Mouse (Mus musculus): Measurements from ENCODE around the gene Igfbp5.

DNA sequence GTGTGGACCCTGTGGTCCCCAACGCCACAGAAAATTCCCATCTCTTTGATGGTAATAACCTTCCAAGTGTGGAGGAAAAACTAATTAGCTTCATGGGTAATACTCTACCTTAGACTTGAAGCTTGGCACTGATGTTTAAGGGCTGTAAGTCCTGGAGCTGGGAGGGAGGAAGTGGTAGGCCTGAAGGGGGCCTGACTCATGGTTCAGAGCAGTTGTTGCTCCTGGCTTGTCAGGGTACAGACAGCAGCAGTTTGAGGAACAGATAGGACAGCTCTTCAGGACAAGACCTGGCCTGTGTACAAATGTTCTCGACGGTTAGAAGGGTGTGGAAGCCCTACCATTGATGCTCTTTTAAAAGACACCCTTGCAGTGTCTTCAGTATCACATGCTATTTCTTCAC, 59.1 kb downstream of the Igfbp5 start:
- TF ChIP-seq CTCF (IDR thresholded peaks at IDR 0.05; ENCODE audit: extremely low read depth, insufficient read length, insufficient replicate concordance, low read depth, low read length): no peak
- TF ChIP-seq POLR2A (IDR thresholded peaks at IDR 0.05; ENCODE audit: low read depth, low read length): no peak
